Mouse (Mus musculus) kidney, postnatal 0 days (tissue): ENCODE measurements at regions not wholly inside any gene's neighbourhood (a gene's known extent, or its start where the extent isn't known, plus 50 kb on each side); places are given as distances from the start of the nearest gene placed in this dataset.

Source experiments
- ATAC-seq: fragments of 200-750 bp; cut with Nextera tagmentation; replicated peaks from 2 replicates; pipeline ENCODE4 v1.8.0; 2017; ENCODE audit warnings: low read depth, moderate number of reproducible peaks, moderate TSS enrichment, moderate library complexity; ENCODE audit not compliant: low FRiP score
- DNase-seq: peaks from one replicate; pipeline ENCODE4 v3.0.0-alpha.2; 2016; ENCODE audit warnings: low spot score
- H3K27ac ChIP-seq: fragments of 300-500 bp; sonication (generic); 2 replicates; pipeline ENCODE4 v1.5.1; 2014; ENCODE audit warnings: mild to moderate bottlenecking
- H3K27me3 ChIP-seq: fragments of 300-500 bp; sonication (generic); 2 replicates; pipeline ENCODE4 v1.6.1; 2014; ENCODE audit warnings: low read length, mixed read lengths; ENCODE audit not compliant: insufficient read depth
- H3K36me3 ChIP-seq: fragments of 300-500 bp; sonication (generic); 2 replicates; pipeline ENCODE4 v1.6.1; 2014; ENCODE audit warnings: low read length, mixed read lengths; ENCODE audit not compliant: insufficient read depth
- H3K4me1 ChIP-seq: fragments of 300-500 bp; sonication (generic); replicated peaks from 2 replicates; pipeline ENCODE4 v1.6.1; 2014; ENCODE audit warnings: antibody characterized with exemption, low read length, mixed read lengths; ENCODE audit not compliant: insufficient read depth
- H3K4me2 ChIP-seq: fragments of 300-500 bp; sonication (generic); 2 replicates; pipeline ENCODE4 v1.6.1; 2014; ENCODE audit warnings: mild to moderate bottlenecking, low read length, moderate library complexity, mixed read lengths
- H3K4me3 ChIP-seq: fragments of 300-500 bp; sonication (generic); replicated peaks from 2 replicates; pipeline ENCODE4 v1.5.1; 2014; ENCODE audit warnings: low read depth, low read length
- H3K9ac ChIP-seq: fragments of 300-500 bp; sonication (generic); 2 replicates; pipeline ENCODE4 v1.6.1; 2014; ENCODE audit warnings: low read depth, low read length
- H3K9me3 ChIP-seq: fragments of 300-500 bp; sonication (generic); replicated peaks from 2 replicates; pipeline ENCODE4 v1.6.1; 2016; ENCODE audit warnings: low read length, inconsistent platforms, mixed read lengths
- CTCF ChIP-seq: IDR thresholded peaks from 2 replicates; pipeline ENCODE4 v1.5.1; 2016; ENCODE audit warnings: antibody characterized with exemption, low read depth, mild to moderate bottlenecking, moderate library complexity
- WGBS: fragments of 180-500 bp; shearing (Covaris S2); extraction: QIAGEN DNeasy Blood & Tissue Kit; methylation state at CpG from one replicate; pipeline ENCODE4 v1.1.7; 2014; 5-methylcytosine and 5-hydroxymethylcytosine counted together

DNA sequence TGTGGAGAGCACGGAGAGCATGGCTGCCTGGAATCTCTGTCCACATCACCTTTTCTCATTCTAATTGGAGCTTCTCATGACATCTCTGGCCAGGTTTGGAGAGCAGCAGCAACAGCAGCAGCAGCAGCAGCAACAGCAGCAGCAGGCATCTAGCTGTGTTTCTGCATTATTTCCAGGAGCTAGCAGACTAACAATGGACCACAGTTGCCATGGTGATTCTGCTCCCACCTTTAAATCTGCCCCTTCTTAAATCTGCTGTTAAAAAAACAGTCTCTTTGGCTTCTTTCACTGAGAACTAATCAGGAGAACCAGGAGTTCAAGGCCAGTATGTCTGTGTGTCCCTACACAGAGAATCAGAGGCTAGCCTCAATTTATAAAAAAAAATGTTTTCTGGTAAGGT is 139.5 kb upstream of the Mylip start:
- H3K36me3 ChIP-seq = no peaks in the 10 kb centered on the region
- no peaks in the 10 kb centered on the region for H3K9me3 ChIP-seq
- ATAC-seq (no peak), DNase-seq (no peak)
- H3K4me1 ChIP-seq = peaks cover 4% of the 10 kb centered on the region
- no peak overlapping the region for H3K4me3 ChIP-seq
- H3K9ac ChIP-seq = no peak overlapping the region
- no peak overlapping the region for H3K4me2 ChIP-seq
- no peak for TF ChIP-seq CTCF
- 76% methylated on average over 1 of the region's 1 CpGs for WGBS
- H3K27ac ChIP-seq = no peak overlapping the region
- H3K27me3 ChIP-seq = no peaks in the 10 kb centered on the region

DNA sequence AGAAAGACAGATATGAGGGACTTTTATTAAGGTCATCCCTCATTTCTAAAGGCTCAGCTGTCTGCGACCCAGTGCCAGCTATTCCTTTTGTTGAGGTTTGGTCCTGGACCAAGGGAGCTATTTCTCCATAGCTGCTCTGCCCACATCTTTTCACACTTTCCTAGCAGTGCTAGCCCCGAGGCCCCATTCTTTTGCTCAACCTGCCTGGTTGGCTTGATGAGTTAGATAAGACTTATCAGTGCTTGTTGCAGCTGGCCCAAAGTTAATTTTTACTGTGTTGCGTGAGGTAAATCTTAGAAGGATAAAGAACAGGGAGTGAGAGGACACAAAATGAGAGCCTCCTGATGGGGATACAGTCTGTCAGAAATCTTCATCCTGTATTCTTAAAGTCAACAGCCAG is 138.5 kb upstream of the Mylip start:
- no peak for TF ChIP-seq CTCF
- no peaks in the 10 kb centered on the region for H3K27me3 ChIP-seq
- WGBS = 66% methylated on average over 3 of the region's 3 CpGs
- no peak for DNase-seq
- no peaks in the 10 kb centered on the region for H3K36me3 ChIP-seq
- no peak overlapping the region for H3K4me2 ChIP-seq
- peaks cover 4% of the 10 kb centered on the region for H3K4me1 ChIP-seq
- ATAC-seq = no peak
- H3K9me3 ChIP-seq = no peaks in the 10 kb centered on the region
- no peak overlapping the region for H3K4me3 ChIP-seq
- no peak overlapping the region for H3K27ac ChIP-seq
- no peak overlapping the region for H3K9ac ChIP-seq

DNA sequence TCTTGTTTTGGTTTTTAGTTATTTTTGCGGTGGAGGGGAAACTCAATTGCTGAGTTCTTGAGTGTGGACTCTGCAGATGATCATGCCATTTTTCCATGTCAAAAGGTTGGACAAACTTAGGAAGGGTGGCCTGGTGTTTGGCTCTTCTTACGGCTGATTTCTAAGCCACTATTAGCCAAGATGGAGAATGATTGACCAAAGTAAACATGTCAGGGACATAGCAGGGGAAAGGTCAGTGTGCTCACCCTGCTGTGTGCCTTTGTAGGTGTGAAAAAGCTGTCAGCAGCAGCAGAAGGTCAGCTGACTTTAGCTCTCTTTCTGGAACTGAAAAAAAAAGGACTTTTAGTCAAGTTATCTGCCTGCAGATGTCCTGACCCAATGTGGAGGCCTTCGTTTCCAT is 137.4 kb upstream of the Mylip start:
- Histone ChIP-seq H3K9ac (no peak overlapping the region), H3K36me3 (no peaks in the 10 kb centered on the region), H3K4me3 (no peak overlapping the region), H3K9me3 (no peaks in the 10 kb centered on the region), H3K27me3 (no peaks in the 10 kb centered on the region), H3K27ac (no peak overlapping the region), H3K4me1 (peaks cover 4% of the 10 kb centered on the region), H3K4me2 (no peak overlapping the region)
- DNase-seq = no peak
- WGBS = 52% methylated on average over 3 of the region's 3 CpGs
- ATAC-seq = peak; percentile 65; the same call in 1 of the 2 replicates
- TF ChIP-seq CTCF = no peak

DNA sequence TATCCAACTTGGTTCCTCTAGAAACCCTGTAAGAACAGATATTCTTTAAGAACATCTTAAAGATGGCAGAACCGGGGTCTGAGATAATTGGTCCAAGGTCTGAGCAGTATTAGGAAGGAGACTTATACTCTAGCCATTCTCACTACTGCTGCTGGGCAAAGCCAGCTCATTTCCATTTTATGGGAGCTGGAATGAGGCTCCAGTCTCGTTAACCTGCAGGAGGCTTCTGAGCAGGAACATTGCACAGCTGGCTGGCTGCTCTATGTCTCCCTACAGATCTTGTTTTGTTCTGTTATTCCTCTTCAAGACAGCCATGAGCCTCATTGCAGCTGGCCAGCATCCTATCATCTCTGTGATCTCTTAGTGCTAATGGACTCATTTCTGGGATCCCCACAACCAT is 136.3 kb upstream of the Mylip start:
- no peak overlapping the region for H3K27ac ChIP-seq
- TF ChIP-seq CTCF = no peak
- H3K9me3 ChIP-seq = no peaks in the 10 kb centered on the region
- ATAC-seq (no peak), DNase-seq (no peak)
- no peak overlapping the region for H3K4me3 ChIP-seq
- H3K27me3 ChIP-seq = no peaks in the 10 kb centered on the region
- WGBS = 43% methylated on average over 2 of the region's 2 CpGs
- peaks cover 4% of the 10 kb centered on the region for H3K4me1 ChIP-seq
- H3K4me2 ChIP-seq = no peak overlapping the region
- H3K36me3 ChIP-seq = no peaks in the 10 kb centered on the region
- H3K9ac ChIP-seq = no peak overlapping the region

DNA sequence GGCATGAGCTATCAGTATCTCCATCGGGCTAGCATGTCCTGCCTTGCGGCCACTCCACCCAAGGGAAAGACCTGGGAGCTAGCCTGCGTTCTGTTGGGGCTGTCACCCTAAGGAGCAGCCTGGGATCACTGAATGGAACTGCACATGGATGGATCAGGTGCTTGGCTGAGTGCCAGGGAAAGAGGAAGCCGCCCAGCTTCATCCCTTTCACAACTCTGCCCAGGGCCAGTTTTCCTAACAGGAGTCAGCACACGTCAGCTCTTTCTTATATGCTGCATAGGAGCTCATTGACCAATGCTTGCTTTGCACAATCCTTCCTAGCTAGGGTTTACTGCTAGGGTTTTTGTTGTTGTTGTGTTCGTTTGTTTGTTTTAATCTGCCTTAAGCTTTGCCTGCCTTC is 134.3 kb upstream of the Mylip start:
- H3K9ac ChIP-seq = no peak overlapping the region
- WGBS = 70% methylated on average over 6 of the region's 6 CpGs
- no peaks in the 10 kb centered on the region for H3K9me3 ChIP-seq
- no peak overlapping the region for H3K4me3 ChIP-seq
- peak; percentile 73 for ATAC-seq
- H3K27ac ChIP-seq = no peak overlapping the region
- no peak for DNase-seq
- H3K4me2 ChIP-seq = no peak overlapping the region
- H3K27me3 ChIP-seq = no peaks in the 10 kb centered on the region
- H3K4me1 ChIP-seq = peaks cover 4% of the 10 kb centered on the region
- TF ChIP-seq CTCF = no peak
- H3K36me3 ChIP-seq = no peaks in the 10 kb centered on the region

DNA sequence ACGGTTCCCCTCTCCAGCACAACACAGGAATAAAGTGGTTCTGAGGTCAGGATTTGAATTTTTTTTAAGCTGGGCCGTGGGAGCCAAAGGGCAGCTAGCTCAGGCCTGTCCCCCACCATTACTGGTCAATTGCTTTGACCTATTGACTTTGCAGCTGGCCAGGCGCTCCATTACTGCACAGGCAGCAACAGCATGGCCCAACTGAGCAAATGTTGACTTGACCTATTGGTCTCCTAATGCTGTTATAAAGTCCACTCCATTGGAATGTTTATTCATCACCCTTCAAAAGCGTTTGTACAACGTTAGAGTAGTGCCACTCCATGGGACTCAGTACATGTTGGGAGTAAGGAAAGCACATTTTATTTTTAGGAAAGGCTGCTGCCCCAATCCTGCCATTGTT is 127.5 kb upstream of the Mylip start:
- DNase-seq (no peak), ATAC-seq (no peak)
- no peak overlapping the region for H3K27ac ChIP-seq
- no peak overlapping the region for H3K4me2 ChIP-seq
- H3K4me1 ChIP-seq = no peaks in the 10 kb centered on the region
- no peak for TF ChIP-seq CTCF
- no peak overlapping the region for H3K4me3 ChIP-seq
- H3K36me3 ChIP-seq = no peaks in the 10 kb centered on the region
- no peaks in the 10 kb centered on the region for H3K9me3 ChIP-seq
- 24% methylated on average over 5 of the region's 5 CpGs for WGBS
- no peaks in the 10 kb centered on the region for H3K27me3 ChIP-seq
- H3K9ac ChIP-seq = no peak overlapping the region

DNA sequence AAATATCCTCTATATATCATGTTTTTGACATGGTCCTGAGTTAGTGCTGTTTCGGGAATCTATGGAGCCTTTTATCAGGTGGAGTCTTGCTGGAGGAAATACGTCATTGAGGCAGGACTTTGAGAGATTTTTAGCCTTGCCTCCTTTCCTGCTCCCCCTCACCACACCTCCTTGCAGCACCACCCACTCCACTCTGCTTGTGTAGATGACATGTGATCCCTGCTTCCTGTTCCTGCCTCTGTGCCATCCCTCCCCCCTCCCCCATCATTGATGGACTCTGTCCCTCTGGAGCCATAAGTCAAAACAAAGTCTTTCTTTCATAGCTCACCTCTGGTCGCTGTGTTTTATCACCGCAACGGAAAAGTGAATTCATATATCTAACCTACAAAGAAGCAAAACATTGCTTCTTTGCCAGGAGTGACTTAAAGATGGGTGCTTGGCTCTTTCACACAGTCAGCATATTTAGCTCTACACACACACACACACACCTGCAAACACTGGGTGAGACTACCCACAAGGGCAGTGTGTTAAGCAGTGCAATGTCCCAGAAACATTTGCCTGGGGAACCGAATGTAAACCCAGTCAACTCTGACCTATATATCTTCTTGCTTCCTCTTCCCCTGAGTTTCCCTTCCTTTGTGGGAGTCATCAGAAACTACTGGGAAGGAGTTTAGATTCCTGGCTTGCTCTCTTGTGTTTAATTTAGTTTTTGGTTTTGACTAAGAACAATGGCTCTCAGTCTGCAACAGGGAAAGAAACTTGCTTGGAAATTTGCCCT is 123.1 kb upstream of the Mylip start:
- WGBS = 57% methylated on average over 6 of the region's 6 CpGs
- no peaks in the 10 kb centered on the region for H3K9me3 ChIP-seq
- no peaks in the 10 kb centered on the region for H3K27me3 ChIP-seq
- TF ChIP-seq CTCF = no peak
- H3K4me1 ChIP-seq = no peaks in the 10 kb centered on the region
- ATAC-seq = no peak
- no peak overlapping the region for H3K9ac ChIP-seq
- H3K36me3 ChIP-seq = no peaks in the 10 kb centered on the region
- no peak overlapping the region for H3K4me3 ChIP-seq
- no peak overlapping the region for H3K27ac ChIP-seq
- no peak overlapping the region for H3K4me2 ChIP-seq
- peak; percentile 26 for DNase-seq
